Mouse (Mus musculus) forebrain, postnatal 0 days (tissue): ENCODE results near the gene Ccnt1. TPM values are rescaled to one million over a fixed set of nuclear protein-coding genes. Genes with fewer than 3 reads are reported as not detected.
A peak's percentile ranks its signal among the peaks of the same experiment; 100 is the strongest.

Source experiments
- ATAC-seq: fragments of 200-750 bp; cut with Nextera tagmentation; 2 replicates; pipeline ENCODE4 v1.8.0; 2017; ENCODE audit warnings: mild to moderate bottlenecking, moderate library complexity
- DNase-seq: peaks from one replicate; pipeline ENCODE4 v3.0.0-alpha.2; 2015
- H3K27ac ChIP-seq: fragments of 300-500 bp; sonication (generic); 2 replicates; pipeline ENCODE4 v1.5.1; 2014; ENCODE audit warnings: low read depth, mild to moderate bottlenecking, antibody characterized with exemption, low read length, moderate library complexity, mixed read lengths
- H3K27me3 ChIP-seq: fragments of 300-500 bp; sonication (generic); 2 replicates; pipeline ENCODE4 v1.6.1; 2014; ENCODE audit warnings: mild to moderate bottlenecking, low read length, mixed read lengths; ENCODE audit not compliant: insufficient read depth
- H3K36me3 ChIP-seq: fragments of 300-500 bp; sonication (generic); 2 replicates; pipeline ENCODE4 v1.6.1; 2014; ENCODE audit warnings: mild to moderate bottlenecking, moderate library complexity; ENCODE audit not compliant: insufficient read depth
- H3K4me1 ChIP-seq: fragments of 300-500 bp; sonication (generic); 2 replicates; pipeline ENCODE4 v1.6.1; 2014; ENCODE audit warnings: antibody characterized with exemption; ENCODE audit not compliant: insufficient read depth
- H3K4me2 ChIP-seq: fragments of 300-500 bp; sonication (generic); 2 replicates; pipeline ENCODE4 v1.6.1; 2014; ENCODE audit warnings: low read depth, mild to moderate bottlenecking, moderate library complexity
- H3K4me3 ChIP-seq: fragments of 300-500 bp; sonication (generic); 2 replicates; pipeline ENCODE4 v1.5.1; 2014; ENCODE audit warnings: low read depth, low read length, mixed read lengths
- H3K9ac ChIP-seq: fragments of 300-500 bp; sonication (generic); 2 replicates; pipeline ENCODE4 v1.6.1; 2014; ENCODE audit warnings: mild to moderate bottlenecking
- H3K9me3 ChIP-seq: fragments of 300-500 bp; sonication (generic); 2 replicates; pipeline ENCODE4 v1.6.1; 2016; ENCODE audit warnings: low read length
- CTCF ChIP-seq: sonication (generic); IDR thresholded peaks from 2 replicates; pipeline ENCODE4 v1.5.1; 2016; ENCODE audit warnings: antibody characterized with exemption, control low read depth, low read depth
- WGBS: fragments of 180-500 bp; shearing (Covaris S2); extraction: QIAGEN DNeasy Blood & Tissue Kit; methylation state at CpG from one replicate; pipeline ENCODE4 v1.1.7; 2014; 5-methylcytosine and 5-hydroxymethylcytosine counted together
- polyA plus RNA-seq: library from polyadenylated mRNA; unstranded; fragments of >200 nt; fragmentation: Nextera tagmentation; extraction: Ambion mirVana; gene quantifications from 2 replicates; pipeline ENCODE4 v1.2.1, GENCODE M21; 2015
- total RNA-seq: library from RNA; depleted of rRNA; stranded (reverse); fragments of >200 nt; gene quantifications from 2 replicates; pipeline ENCODE4 v1.2.3, GENCODE M21; 2014

Gene Ccnt1
- total and polyA plus RNA-seq, 2 experiments from 2014 or later = 47.0 to 52.0 TPM

DNA sequence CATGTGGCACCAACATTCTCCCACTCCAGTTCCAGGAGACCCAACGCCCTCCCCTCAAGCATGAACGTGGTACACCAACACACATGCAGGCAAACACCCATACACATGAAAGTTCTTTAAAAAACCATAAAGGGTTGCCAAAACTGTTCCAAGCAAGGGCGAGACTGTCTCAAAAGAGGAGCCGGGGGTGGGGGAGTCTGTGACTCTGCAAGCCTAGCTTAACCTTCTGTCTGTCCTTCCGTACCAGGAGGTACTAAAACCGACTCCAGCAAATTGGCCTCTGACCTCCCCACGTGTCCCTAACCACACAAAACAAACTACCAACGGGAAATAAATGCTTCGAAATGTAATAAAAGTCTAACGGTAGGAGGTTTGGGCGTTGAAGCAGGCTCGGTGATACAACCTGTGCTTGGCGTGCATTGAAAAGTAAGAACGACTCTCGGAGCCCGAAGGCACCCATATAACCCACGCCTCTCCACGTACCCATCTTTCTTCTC lies 37.6 kb downstream of the Ccnt1 start:
- H3K27ac ChIP-seq = peak overlapping the region; percentile 99
- WGBS = under 1% methylated on average over 18 of the region's 18 CpGs
- DNase-seq (peak; percentile 30), ATAC-seq (no peak)
- H3K36me3 ChIP-seq = peaks cover 18% of the 10 kb centered on the region
- peak overlapping the region; percentile 97 for H3K9ac ChIP-seq
- H3K4me2 ChIP-seq = peak overlapping the region; percentile 76
- no peaks in the 10 kb centered on the region for H3K27me3 ChIP-seq
- H3K4me1 ChIP-seq = 0 out of 2 replicates have a peak, but pooled peaks cover 3% of the 10 kb centered on the region
- TF ChIP-seq CTCF = no peak
- H3K4me3 ChIP-seq = peak overlapping the region; percentile 87
- no peaks in the 10 kb centered on the region for H3K9me3 ChIP-seq

DNA sequence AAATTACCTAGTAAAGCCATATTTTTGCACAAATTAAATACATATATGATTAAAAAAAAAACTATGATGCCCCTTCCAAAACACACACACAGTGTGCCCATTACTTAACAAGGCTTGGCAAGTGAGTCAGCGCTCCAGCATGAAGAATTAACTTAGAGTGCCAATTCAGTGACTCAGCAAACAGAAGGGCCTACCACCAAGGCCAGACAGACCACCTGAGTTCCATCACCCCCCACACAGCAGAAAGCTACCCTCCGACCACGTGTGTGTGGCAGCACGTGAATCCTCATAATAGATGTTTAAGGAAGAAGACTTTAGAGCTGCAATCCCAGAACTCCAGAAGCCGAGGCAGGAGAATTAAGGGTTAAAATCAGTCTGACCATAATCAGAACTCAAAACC lies 38.4 kb downstream of the Ccnt1 start:
- H3K27ac ChIP-seq = no peak overlapping the region
- TF ChIP-seq CTCF = no peak
- H3K4me3 ChIP-seq = peak overlapping the region; percentile 87
- 30% methylated on average over 5 of the region's 5 CpGs for WGBS
- H3K9me3 ChIP-seq = no peaks in the 10 kb centered on the region
- ATAC-seq (no peak), DNase-seq (no peak)
- peak overlapping the region; percentile 76 for H3K4me2 ChIP-seq
- H3K9ac ChIP-seq = peak overlapping the region; percentile 97
- peaks cover 26% of the 10 kb centered on the region for H3K36me3 ChIP-seq
- H3K4me1 ChIP-seq = 0 out of 2 replicates have a peak, but pooled peaks cover 3% of the 10 kb centered on the region
- no peaks in the 10 kb centered on the region for H3K27me3 ChIP-seq

GRCm38 (mm10) chr15:98528066-98528563 lies 42.6 kb downstream of the Ccnt1 start:
- DNase-seq (no peak), ATAC-seq (no peak)
- Histone ChIP-seq H3K36me3 (peaks cover 50% of the 10 kb centered on the region), H3K27ac (no peak overlapping the region), H3K9me3 (no peaks in the 10 kb centered on the region), H3K4me1 (0 out of 2 replicates have a peak, but pooled peaks cover 3% of the 10 kb centered on the region), H3K9ac (no peak overlapping the region), H3K27me3 (no peaks in the 10 kb centered on the region), H3K4me2 (no peak overlapping the region), H3K4me3 (no peak overlapping the region)
- no peak for TF ChIP-seq CTCF
- 87% methylated on average over 5 of the region's 5 CpGs for WGBS

GRCm38 (mm10) chr15:98527056-98527771 lies 43.5 kb downstream of the Ccnt1 start:
- Histone ChIP-seq H3K36me3 (peaks cover 59% of the 10 kb centered on the region), H3K27me3 (no peaks in the 10 kb centered on the region), H3K9me3 (no peaks in the 10 kb centered on the region), H3K9ac (no peak overlapping the region), H3K4me3 (no peak overlapping the region), H3K27ac (no peak overlapping the region), H3K4me2 (no peak overlapping the region), H3K4me1 (0 out of 2 replicates have a peak, but pooled peaks cover 1% of the 10 kb centered on the region)
- DNase-seq = no peak
- TF ChIP-seq CTCF = no peak
- no peak for ATAC-seq
- WGBS = 95% methylated on average over 5 of the region's 5 CpGs

DNA sequence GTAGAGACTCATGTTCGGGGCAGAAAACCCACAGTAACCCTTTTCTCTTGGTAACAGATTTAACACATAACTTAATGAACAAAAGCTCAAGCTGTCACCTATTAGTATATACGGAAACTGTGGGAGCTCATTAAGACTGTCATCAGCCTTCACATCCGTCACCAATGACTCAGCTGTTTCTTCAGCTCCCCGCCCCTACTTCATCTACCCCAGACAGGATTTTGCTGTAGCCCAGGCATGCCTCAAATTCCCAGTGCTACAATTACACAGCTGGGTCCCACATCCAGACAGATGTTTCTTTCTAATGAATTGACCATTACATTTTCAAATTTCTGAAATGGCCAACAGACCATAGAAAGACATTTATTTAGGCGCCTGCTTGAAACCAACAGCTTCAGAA lies 44.7 kb downstream of the Ccnt1 start:
- H3K27ac ChIP-seq = no peak overlapping the region
- no peak overlapping the region for H3K4me3 ChIP-seq
- ATAC-seq (no peak), DNase-seq (no peak)
- no peaks in the 10 kb centered on the region for H3K27me3 ChIP-seq
- H3K9me3 ChIP-seq = no peaks in the 10 kb centered on the region
- no peak overlapping the region for H3K9ac ChIP-seq
- H3K4me1 ChIP-seq = no peaks in the 10 kb centered on the region
- no peak for TF ChIP-seq CTCF
- H3K4me2 ChIP-seq = no peak overlapping the region
- H3K36me3 ChIP-seq = peaks cover 69% of the 10 kb centered on the region
- 54% methylated on average over 5 of the region's 5 CpGs for WGBS

- WGBS = 86% methylated on average over 3 of the region's 3 CpGs
- no peak for TF ChIP-seq CTCF
- Histone ChIP-seq H3K27me3 (no peaks in the 10 kb centered on the region), H3K27ac (no peak overlapping the region), H3K4me1 (no peaks in the 10 kb centered on the region), H3K9ac (no peak overlapping the region), H3K36me3 (peaks cover 65% of the 10 kb centered on the region), H3K9me3 (no peaks in the 10 kb centered on the region), H3K4me2 (no peak overlapping the region), H3K4me3 (no peak overlapping the region)
- ATAC-seq = no peak
- DNase-seq = no peak
Observed at GRCm38 (mm10) chr15:98521245-98521644, 49.5 kb downstream of the Ccnt1 start.
